Mouse (Mus musculus) ES-Bruce4 (cell line): Measurements from ENCODE around the gene Tmem130.

Source experiments
- CTCF ChIP-seq: IDR thresholded peaks from one replicate; pipeline ENCODE4 v1.8.1; 2011; ENCODE audit warnings: low read depth, low read length
- EP300 ChIP-seq: IDR thresholded peaks from 2 replicates; pipeline ENCODE4 v1.6.1; 2011; ENCODE audit warnings: low read depth, low read length; ENCODE audit not compliant: insufficient read depth

DNA sequence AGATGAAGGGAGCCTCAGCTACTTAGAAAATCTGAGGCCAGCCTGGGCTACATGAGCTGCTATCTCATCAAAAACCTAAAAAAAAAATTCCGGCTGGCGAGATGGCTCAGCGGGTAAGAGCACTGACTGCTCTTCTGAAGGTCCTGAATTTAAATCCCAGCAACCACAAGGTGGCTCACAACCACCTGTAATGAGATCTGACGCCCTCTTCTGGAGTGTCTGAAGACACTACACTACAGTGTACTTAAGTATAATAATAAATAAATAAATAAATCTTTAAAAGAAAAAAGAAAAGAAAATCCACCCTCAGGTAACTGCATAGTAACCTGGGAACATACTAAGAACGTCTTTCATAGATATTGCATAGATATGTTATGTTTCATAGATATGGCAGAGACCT, 31.8 kb upstream of the Tmem130 start:
- TF ChIP-seq EP300 (no peak), CTCF (no peak)
